Comparison of ENCODE assay signal across 21 mouse cellular contexts in the genomic region with DNA sequence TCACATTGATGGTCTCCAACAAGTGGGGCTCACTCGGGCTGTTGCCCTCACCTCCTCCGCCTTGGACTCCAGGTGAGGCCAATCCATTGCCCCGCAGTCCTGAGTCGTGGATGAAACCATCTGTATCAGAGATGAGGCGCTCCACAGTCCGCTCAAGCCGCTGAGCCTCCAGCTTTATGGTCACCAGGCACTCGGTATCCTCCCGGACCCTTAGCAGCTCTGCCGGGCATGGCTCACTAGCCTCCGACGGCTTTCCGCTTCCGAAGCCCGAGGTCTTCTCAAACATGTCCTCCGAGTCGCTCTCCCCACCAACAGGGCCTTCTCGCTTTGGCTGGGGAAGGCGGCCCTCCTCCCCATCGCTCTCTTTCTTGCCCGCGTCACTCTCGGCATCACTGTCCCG.
"Had no signal": no experiment of that assay in that cellular context is flagged by ENCODE, and none has a peak within 500 bp of the region (broad histone marks: within the 10 kb centered on the region; RNA-seq: fewer than 3 reads in every experiment).

No protein-coding gene starts in this region.

- H3K9ac ChIP-seq: kidney, embryonic 15.5 days; limb, embryonic 13.5 days; liver, embryonic 12.5 days; liver, embryonic 15.5 days; lung, embryonic 15.5 days; midbrain, embryonic 13.5 days had no signal

- H3K27me3 ChIP-seq: kidney, embryonic 15.5 days; limb, embryonic 13.5 days; liver, embryonic 12.5 days; liver, embryonic 15.5 days; lung, embryonic 15.5 days; midbrain, embryonic 13.5 days had no signal

- DNase-seq: kidney, adult 11 months; kidney, adult 8-10 months; kidney, postnatal 10 days; kidney, postnatal 36 days; layer of hippocampus, postnatal 36 days; liver; lung, adult 18-20 months; lung, postnatal 10 days; lung, postnatal 36 days; right cerebral cortex, adult 18-20 months; right cerebral cortex, postnatal 14 days; right cerebral cortex, postnatal 4 days; thymus, postnatal 25 days had no signal

- H3K4me3 ChIP-seq: kidney, embryonic 15.5 days; limb, embryonic 10.5 days; limb, embryonic 13.5 days; liver, embryonic 12.5 days; liver, embryonic 15.5 days; lung, embryonic 15.5 days; midbrain, embryonic 13.5 days had no signal

- H3K36me3 ChIP-seq: liver, embryonic 12.5 days; liver, embryonic 15.5 days had no signal

- H3K27ac ChIP-seq: kidney, embryonic 15.5 days; limb, embryonic 10.5 days; limb, embryonic 13.5 days; liver, embryonic 12.5 days; liver, embryonic 15.5 days; lung, embryonic 15.5 days; midbrain, embryonic 13.5 days; stomach, postnatal 0 days had no signal

- H3K4me2 ChIP-seq: kidney, embryonic 15.5 days; limb, embryonic 13.5 days; liver, embryonic 12.5 days; liver, embryonic 15.5 days; lung, embryonic 15.5 days; midbrain, embryonic 13.5 days had no signal

- ATAC-seq: liver, embryonic 12.5 days; midbrain, embryonic 13.5 days had no signal

- H3K4me1 ChIP-seq: liver, embryonic 12.5 days; liver, embryonic 15.5 days had no signal

- H3K9me3 ChIP-seq: kidney, embryonic 15.5 days; limb, embryonic 10.5 days; limb, embryonic 13.5 days; liver, embryonic 12.5 days; liver, embryonic 15.5 days; lung, embryonic 15.5 days; midbrain, embryonic 13.5 days had no signal
